Mouse (Mus musculus): ENCODE measurements around the gene Perp. TPM values are rescaled to one million over a fixed set of nuclear protein-coding genes. Genes with fewer than 3 reads are reported as not detected.

Perp gene
- 11.4 and 11.8 TPM in 2 replicates for polyA plus RNA-seq (2014; fragmentation: Nextera tagmentation; extraction: Ambion mirVana)

DNA sequence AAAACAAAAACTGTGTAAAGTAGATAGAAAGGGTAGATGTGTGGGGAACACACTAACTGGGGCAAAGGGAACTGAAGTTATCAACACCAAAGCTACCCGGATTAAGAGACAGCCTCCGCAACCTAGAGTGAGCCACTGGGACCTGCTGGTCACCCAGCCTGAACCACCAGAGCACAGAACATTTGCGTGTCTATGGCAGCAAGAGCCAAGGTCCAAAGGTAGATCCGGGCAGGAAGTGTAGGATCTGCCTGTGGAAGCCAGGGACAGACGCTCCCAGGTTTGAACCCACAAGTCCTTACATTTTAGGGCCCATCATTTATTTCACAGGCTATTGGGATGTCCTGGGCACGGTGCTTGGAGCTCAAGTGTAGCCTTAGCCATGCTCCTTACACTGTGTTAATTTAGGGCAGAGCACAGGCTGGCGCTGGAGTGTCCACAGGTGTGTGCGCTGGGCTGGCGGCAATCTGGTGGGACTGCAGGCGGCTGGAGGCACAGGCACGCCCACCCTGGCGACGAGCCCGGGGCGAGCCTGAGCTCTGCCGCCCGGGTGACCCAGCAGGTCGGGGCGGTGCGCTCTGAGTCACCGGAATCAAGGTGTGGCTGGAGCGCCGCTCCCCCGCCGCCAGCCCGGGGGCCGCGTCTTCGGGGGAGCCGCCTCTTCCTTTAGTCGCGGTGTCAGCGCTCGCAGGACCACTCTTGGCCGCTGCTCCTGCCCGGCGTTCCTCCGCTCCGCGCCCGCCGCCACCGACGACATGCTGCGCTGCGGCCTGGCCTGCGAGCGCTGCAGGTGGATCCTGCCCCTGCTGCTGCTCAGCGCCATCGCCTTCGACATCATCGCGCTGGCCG is at the start of gene Perp:
Gene Perp (plus strand): TSS at position 580 of the 846 bp plus-strand sequence.
- 2% methylated on average over 46 of the region's 54 CpGs for WGBS
- H3K4me1 ChIP-seq (replicated peaks; ENCODE audit: control insufficient read depth, insufficient read depth, low read length): peaks cover 3% of the 10 kb centered on the region; the same call in 1 of the 2 replicates
- H3K27me3 ChIP-seq (ENCODE audit: control insufficient read depth, insufficient read depth, low read length): peaks cover 18% of the 10 kb centered on the region
- H3K36me3 ChIP-seq (ENCODE audit: control insufficient read depth, insufficient read depth, low read length): no peaks in the 10 kb centered on the region
- no peaks in the 10 kb centered on the region for H3K9me3 ChIP-seq (ENCODE audit: control insufficient read depth, low read length)
- H3K4me2 ChIP-seq (ENCODE audit: low read depth, low read length, severe bottlenecking): peak within 1 kb of the TSS; percentile 73
- H3K9ac ChIP-seq (ENCODE audit: low read length): peak within 1 kb of the TSS; percentile 63
- ATAC-seq (replicated peaks; ENCODE audit: low FRiP score) (peak; percentile 88), DNase-seq (ENCODE audit: low spot score) (peak; percentile 78)
- peak within 1 kb of the TSS; percentile 43 for H3K4me3 ChIP-seq (ENCODE audit: low read depth, low read length)
- H3K27ac ChIP-seq (ENCODE audit: low read depth, low read length): no peak within 1 kb of the TSS

DNA sequence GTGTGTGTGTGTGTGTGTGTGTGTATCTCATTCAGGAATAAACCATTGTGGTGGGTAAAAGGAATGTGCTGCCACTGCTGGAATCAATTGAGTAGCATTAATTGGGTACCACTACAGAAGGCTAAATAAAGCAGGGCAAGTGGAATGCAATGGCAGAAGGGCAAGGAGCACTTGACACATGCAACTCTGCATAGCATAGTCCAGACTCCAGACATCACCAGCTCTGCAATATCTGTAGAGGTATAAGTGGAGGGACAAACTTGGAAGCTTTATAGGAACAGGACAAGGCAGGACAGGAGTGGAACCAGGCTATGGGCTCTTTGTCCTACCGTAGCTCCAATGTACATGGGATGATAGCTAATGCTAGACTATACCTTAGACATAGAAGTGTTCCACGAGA is 33.1 kb upstream of the Perp start:
- Histone ChIP-seq H3K4me1 (replicated peaks; ENCODE audit: control insufficient read depth, insufficient read depth, low read length) (no peaks in the 10 kb centered on the region), H3K27ac (ENCODE audit: low read depth, low read length) (no peak overlapping the region), H3K4me3 (ENCODE audit: low read depth, low read length) (no peak overlapping the region), H3K27me3 (ENCODE audit: control insufficient read depth, insufficient read depth, low read length) (no peaks in the 10 kb centered on the region), H3K36me3 (ENCODE audit: control insufficient read depth, insufficient read depth, low read length) (no peaks in the 10 kb centered on the region), H3K9me3 (ENCODE audit: control insufficient read depth, low read length) (no peaks in the 10 kb centered on the region), H3K9ac (ENCODE audit: low read length) (no peak overlapping the region), H3K4me2 (ENCODE audit: low read depth, low read length, severe bottlenecking) (no peak overlapping the region)
- no peak for DNase-seq (ENCODE audit: low spot score)
- ATAC-seq (replicated peaks; ENCODE audit: low FRiP score): no peak
- WGBS: 84% methylated on average over 2 of the region's 2 CpGs

DNA sequence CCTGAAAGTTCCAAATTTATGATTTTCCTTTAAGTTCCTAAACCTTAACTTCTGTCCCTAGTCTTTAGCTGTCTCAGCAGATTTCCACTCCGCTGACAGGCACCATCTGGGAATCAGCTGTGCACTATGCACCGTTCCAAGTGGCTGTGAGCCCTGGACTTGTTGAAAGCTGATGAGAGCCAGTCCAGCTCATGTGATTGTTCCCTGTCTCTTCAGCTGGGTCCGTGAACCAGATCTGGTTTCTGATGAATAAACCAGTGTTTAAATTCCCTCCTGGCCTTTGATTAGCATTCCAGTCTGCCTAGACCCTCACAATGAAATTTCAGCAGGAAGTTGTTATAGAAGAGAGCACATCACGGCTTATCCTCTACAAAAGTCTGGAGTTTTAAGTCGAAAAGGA is 28.3 kb upstream of the Perp start:
- H3K27ac ChIP-seq (ENCODE audit: low read depth, low read length): no peak overlapping the region
- H3K4me1 ChIP-seq (replicated peaks; ENCODE audit: control insufficient read depth, insufficient read depth, low read length): no peaks in the 10 kb centered on the region
- H3K27me3 ChIP-seq (ENCODE audit: control insufficient read depth, insufficient read depth, low read length): no peaks in the 10 kb centered on the region
- H3K4me2 ChIP-seq (ENCODE audit: low read depth, low read length, severe bottlenecking): no peak overlapping the region
- no peaks in the 10 kb centered on the region for H3K36me3 ChIP-seq (ENCODE audit: control insufficient read depth, insufficient read depth, low read length)
- ATAC-seq (replicated peaks; ENCODE audit: low FRiP score) (no peak), DNase-seq (ENCODE audit: low spot score) (no peak)
- no peak overlapping the region for H3K9ac ChIP-seq (ENCODE audit: low read length)
- 66% methylated on average over 5 of the region's 5 CpGs for WGBS
- H3K9me3 ChIP-seq (ENCODE audit: control insufficient read depth, low read length): no peaks in the 10 kb centered on the region
- no peak overlapping the region for H3K4me3 ChIP-seq (ENCODE audit: low read depth, low read length)

DNA sequence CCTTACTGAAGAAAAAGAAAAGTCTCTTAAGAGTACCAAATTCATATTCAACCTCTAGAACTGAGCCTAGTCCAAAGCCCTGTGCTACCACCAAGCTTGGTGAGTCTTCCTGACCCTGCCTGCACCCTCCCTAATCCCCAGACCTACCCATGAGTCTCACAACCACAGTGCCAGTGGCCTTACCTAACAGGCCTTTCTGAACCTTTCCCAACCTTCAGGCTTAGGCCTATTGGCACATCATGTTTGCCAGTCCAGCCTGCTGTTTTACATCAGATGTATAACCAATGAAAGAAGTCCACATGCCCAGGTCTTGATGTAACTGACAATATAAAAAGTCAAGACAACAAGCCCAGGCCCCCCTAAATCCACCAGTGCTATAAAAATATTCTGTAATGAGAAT is 19.7 kb upstream of the Perp start:
- Histone ChIP-seq H3K4me3 (ENCODE audit: low read depth, low read length) (no peak overlapping the region), H3K27ac (ENCODE audit: low read depth, low read length) (no peak overlapping the region), H3K9me3 (ENCODE audit: control insufficient read depth, low read length) (no peaks in the 10 kb centered on the region), H3K36me3 (ENCODE audit: control insufficient read depth, insufficient read depth, low read length) (no peaks in the 10 kb centered on the region), H3K27me3 (ENCODE audit: control insufficient read depth, insufficient read depth, low read length) (no peaks in the 10 kb centered on the region), H3K4me2 (ENCODE audit: low read depth, low read length, severe bottlenecking) (no peak overlapping the region), H3K4me1 (replicated peaks; ENCODE audit: control insufficient read depth, insufficient read depth, low read length) (no peaks in the 10 kb centered on the region), H3K9ac (ENCODE audit: low read length) (no peak overlapping the region)
- DNase-seq (ENCODE audit: low spot score): no peak
- ATAC-seq (replicated peaks; ENCODE audit: low FRiP score): no peak

DNA sequence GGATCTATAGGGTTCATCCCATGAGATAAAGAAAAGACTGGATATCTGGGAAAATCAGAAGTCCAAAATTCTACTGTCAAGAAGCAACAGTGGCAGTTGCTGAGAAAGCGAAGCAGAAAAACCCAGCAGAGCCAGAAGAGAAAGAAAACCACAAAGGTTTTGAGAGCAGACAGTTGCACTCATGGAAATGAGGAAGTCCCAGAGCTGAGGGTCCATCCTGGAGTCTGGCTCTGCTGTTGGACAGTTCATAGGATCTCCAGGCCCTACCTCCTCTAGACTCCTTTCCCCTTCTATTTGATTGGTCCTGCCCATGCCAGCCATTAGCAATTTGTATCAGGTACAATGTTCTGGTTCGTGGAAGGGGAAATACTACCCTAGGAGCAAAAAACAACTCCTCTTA is 18.7 kb upstream of the Perp start:
- DNase-seq (ENCODE audit: low spot score) (no peak), ATAC-seq (replicated peaks; ENCODE audit: low FRiP score) (no peak)
- Histone ChIP-seq H3K4me2 (ENCODE audit: low read depth, low read length, severe bottlenecking) (no peak overlapping the region), H3K4me3 (ENCODE audit: low read depth, low read length) (no peak overlapping the region), H3K9me3 (ENCODE audit: control insufficient read depth, low read length) (no peaks in the 10 kb centered on the region), H3K9ac (ENCODE audit: low read length) (no peak overlapping the region), H3K4me1 (replicated peaks; ENCODE audit: control insufficient read depth, insufficient read depth, low read length) (no peaks in the 10 kb centered on the region), H3K27me3 (ENCODE audit: control insufficient read depth, insufficient read depth, low read length) (no peaks in the 10 kb centered on the region), H3K36me3 (ENCODE audit: control insufficient read depth, insufficient read depth, low read length) (no peaks in the 10 kb centered on the region), H3K27ac (ENCODE audit: low read depth, low read length) (no peak overlapping the region)
- WGBS: 87% methylated on average over 2 of the region's 2 CpGs

DNA sequence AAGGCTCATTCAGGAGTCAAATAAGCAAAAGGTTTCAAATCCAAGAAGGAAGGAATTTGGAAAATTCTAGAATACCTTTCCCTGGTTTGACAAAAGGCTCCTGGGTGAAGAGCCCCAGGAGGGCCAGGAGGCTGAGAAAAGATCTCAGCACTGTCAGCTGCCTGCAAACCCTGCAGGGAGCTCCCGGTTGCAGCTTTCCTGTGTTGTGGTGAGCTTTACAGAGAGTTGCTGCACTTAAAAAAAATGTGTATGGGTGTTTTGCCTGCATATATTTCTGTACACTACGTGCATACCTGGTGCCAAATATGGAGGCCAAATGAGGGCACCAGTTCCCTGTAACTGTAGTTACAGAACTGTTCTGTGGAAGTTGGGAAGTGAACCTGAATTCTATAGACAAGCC is 16.9 kb upstream of the Perp start:
- DNase-seq (ENCODE audit: low spot score): no peak
- Histone ChIP-seq H3K27ac (ENCODE audit: low read depth, low read length) (no peak overlapping the region), H3K36me3 (ENCODE audit: control insufficient read depth, insufficient read depth, low read length) (no peaks in the 10 kb centered on the region), H3K9me3 (ENCODE audit: control insufficient read depth, low read length) (no peaks in the 10 kb centered on the region), H3K27me3 (ENCODE audit: control insufficient read depth, insufficient read depth, low read length) (no peaks in the 10 kb centered on the region), H3K4me3 (ENCODE audit: low read depth, low read length) (no peak overlapping the region), H3K4me2 (ENCODE audit: low read depth, low read length, severe bottlenecking) (no peak overlapping the region), H3K4me1 (replicated peaks; ENCODE audit: control insufficient read depth, insufficient read depth, low read length) (no peaks in the 10 kb centered on the region), H3K9ac (ENCODE audit: low read length) (no peak overlapping the region)
- no peak for ATAC-seq (replicated peaks; ENCODE audit: low FRiP score)
- 38% methylated on average over 2 of the region's 2 CpGs for WGBS

DNA sequence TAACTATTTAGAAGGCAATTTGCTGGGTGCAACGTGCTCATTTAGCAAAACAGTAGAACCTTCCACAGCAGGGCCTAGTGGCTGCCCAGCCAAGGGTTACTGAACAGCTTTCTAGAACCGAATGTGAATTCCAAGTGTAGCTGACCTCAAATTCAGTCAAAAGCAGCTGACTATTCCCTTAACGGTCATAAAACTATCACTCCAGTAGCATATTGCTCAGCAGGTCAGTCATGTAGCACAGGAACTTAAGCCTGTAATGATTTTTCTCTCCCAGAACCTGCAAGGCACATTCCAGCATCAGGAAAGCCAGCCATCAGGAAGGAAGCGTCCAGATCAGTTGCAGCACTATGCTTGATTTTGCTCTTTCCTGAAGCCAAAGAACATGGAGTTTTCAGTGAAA is 14.5 kb upstream of the Perp start:
- DNase-seq (ENCODE audit: low spot score) (no peak), ATAC-seq (replicated peaks; ENCODE audit: low FRiP score) (no peak)
- Histone ChIP-seq H3K36me3 (ENCODE audit: control insufficient read depth, insufficient read depth, low read length) (no peaks in the 10 kb centered on the region), H3K27me3 (ENCODE audit: control insufficient read depth, insufficient read depth, low read length) (no peaks in the 10 kb centered on the region), H3K4me1 (replicated peaks; ENCODE audit: control insufficient read depth, insufficient read depth, low read length) (no peaks in the 10 kb centered on the region), H3K4me3 (ENCODE audit: low read depth, low read length) (no peak overlapping the region), H3K4me2 (ENCODE audit: low read depth, low read length, severe bottlenecking) (no peak overlapping the region), H3K27ac (ENCODE audit: low read depth, low read length) (no peak overlapping the region), H3K9ac (ENCODE audit: low read length) (no peak overlapping the region), H3K9me3 (ENCODE audit: control insufficient read depth, low read length) (no peaks in the 10 kb centered on the region)
- WGBS: 91% methylated on average over 4 of the region's 4 CpGs

DNA sequence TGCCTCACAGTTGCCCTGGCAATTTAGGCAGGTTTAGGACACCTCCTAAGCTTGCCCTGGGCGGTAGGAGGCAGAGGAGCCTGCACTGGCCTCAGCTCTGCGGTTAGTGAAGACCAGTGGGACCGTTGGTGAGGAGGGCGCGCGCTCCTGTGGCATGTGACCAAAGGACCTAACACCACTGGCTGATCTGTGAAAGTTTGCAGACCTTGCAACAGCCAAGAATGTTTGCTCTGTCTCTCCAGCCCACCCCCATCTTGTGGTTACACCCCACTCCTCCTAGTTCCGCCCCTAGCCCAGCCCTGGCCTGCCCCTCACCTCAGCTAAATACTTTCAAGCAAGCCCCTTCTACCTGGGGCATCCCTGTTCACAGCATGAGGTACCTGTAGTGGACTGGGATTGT is 13.0 kb upstream of the Perp start:
- no peak overlapping the region for H3K9ac ChIP-seq (ENCODE audit: low read length)
- H3K9me3 ChIP-seq (ENCODE audit: control insufficient read depth, low read length): no peaks in the 10 kb centered on the region
- H3K4me1 ChIP-seq (replicated peaks; ENCODE audit: control insufficient read depth, insufficient read depth, low read length): no peaks in the 10 kb centered on the region
- ATAC-seq (replicated peaks; ENCODE audit: low FRiP score) (no peak), DNase-seq (ENCODE audit: low spot score) (no peak)
- no peak overlapping the region for H3K4me2 ChIP-seq (ENCODE audit: low read depth, low read length, severe bottlenecking)
- H3K27me3 ChIP-seq (ENCODE audit: control insufficient read depth, insufficient read depth, low read length): no peaks in the 10 kb centered on the region
- no peaks in the 10 kb centered on the region for H3K36me3 ChIP-seq (ENCODE audit: control insufficient read depth, insufficient read depth, low read length)
- 49% methylated on average over 7 of the region's 7 CpGs for WGBS
- no peak overlapping the region for H3K4me3 ChIP-seq (ENCODE audit: low read depth, low read length)
- H3K27ac ChIP-seq (ENCODE audit: low read depth, low read length): no peak overlapping the region

DNA sequence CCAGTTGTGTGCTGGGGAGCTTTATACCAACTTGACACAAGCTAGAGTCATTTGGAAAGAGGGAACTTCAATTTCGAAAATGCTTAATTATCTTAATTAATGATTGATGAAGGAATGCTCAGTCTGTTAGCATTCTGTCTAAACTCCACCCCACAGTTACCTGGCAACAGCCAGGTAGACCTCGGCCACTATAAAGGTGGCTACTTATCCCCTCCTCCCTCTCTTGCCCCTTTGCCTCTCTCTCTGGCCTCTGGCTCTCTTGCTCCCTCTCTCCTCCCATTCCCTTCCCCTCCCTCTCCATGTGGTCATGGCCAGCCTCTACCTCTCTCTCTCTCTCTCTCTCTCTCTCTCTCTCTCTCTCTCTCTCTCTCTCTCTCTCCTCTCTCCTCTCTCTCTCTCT is 10.4 kb upstream of the Perp start:
- Histone ChIP-seq H3K27ac (ENCODE audit: low read depth, low read length) (no peak overlapping the region), H3K4me1 (replicated peaks; ENCODE audit: control insufficient read depth, insufficient read depth, low read length) (no peaks in the 10 kb centered on the region), H3K4me2 (ENCODE audit: low read depth, low read length, severe bottlenecking) (no peak overlapping the region), H3K9me3 (ENCODE audit: control insufficient read depth, low read length) (no peaks in the 10 kb centered on the region), H3K9ac (ENCODE audit: low read length) (no peak overlapping the region), H3K27me3 (ENCODE audit: control insufficient read depth, insufficient read depth, low read length) (no peaks in the 10 kb centered on the region), H3K36me3 (ENCODE audit: control insufficient read depth, insufficient read depth, low read length) (no peaks in the 10 kb centered on the region), H3K4me3 (ENCODE audit: low read depth, low read length) (no peak overlapping the region)
- DNase-seq (ENCODE audit: low spot score) (no peak), ATAC-seq (replicated peaks; ENCODE audit: low FRiP score) (no peak)
- 59% methylated on average over 2 of the region's 2 CpGs for WGBS

All from forebrain, embryonic 11.5 days (tissue).